Mouse (Mus musculus) c-Kit-positive CD71-positive TER-119-positive erythroid progenitor cells, embryonic 14.5 days (primary cell): Measurements from ENCODE around the gene Gm45521.

Experiments
- DNase-seq: peaks from one replicate; pipeline ENCODE4 v3.0.0-alpha.2; 2013; ENCODE audit warnings: low spot score

Gm45521 gene

DNA sequence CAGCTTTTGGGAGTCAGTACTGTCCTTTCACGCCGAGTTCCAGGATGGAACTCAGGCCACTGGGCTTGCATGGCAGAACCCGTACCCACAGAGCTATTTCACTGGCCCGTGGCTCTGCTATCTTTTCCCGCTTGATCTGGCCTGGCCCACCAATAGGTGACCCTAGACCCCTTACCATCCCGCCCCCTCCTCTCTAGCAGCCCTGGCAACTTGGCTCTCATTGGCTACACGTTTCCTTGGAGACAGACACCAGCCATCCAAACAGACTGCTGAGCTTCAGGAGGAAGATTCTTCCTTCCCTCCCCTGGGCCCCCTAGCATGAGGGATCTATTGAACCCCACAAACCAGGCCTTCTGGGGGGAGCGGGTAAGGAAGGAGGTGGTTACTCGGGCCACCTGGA is at the start of gene Gm45521:
Gene Gm45521 (plus strand): TSS at position 240 of the 400 bp plus-strand sequence.
- DNase-seq, result no peak

DNA sequence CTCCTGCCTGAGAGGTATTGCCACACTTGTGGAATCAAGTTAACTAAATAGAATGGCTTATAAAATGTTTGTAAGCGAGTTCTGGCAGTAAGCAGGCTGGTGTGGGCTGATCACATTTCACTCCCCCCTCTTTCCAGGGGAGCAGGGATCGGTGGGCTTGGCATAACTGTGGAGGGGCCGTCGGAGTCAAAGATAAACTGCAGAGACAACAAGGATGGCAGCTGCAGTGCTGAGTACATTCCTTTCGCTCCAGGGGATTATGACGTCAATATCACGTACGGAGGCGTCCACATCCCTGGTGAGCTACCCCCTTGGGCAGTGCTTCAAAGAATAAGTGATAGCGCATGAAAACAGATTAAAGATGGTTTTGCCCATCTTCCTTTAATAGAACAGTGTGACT is 47.6 kb upstream of the Gm45521 start:
- no peak for DNase-seq

GRCm38 (mm10) chr14:7913842-7914241 is 43.2 kb upstream of the Gm45521 start:
- DNase-seq, result no peak

DNA sequence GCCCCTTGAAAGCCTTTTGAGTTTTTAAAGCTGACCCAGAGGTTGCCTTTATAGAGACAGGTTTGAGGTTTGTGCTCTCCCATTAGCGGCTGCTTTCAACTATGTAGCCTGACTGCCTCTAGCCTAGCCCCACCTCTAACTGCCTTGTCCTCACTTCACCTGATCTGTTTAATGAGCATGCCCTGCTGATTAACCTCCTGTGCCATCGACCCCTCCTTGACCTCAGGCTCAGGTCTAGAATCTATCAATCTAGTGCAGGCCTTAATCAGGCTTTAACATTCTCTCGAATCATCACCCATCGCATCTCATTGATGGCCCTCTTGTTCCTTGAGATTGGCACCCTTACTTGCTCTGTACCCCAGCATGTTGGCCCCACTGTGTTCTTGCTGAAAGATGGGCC is 42.6 kb upstream of the Gm45521 start:
- DNase-seq, result no peak

DNA sequence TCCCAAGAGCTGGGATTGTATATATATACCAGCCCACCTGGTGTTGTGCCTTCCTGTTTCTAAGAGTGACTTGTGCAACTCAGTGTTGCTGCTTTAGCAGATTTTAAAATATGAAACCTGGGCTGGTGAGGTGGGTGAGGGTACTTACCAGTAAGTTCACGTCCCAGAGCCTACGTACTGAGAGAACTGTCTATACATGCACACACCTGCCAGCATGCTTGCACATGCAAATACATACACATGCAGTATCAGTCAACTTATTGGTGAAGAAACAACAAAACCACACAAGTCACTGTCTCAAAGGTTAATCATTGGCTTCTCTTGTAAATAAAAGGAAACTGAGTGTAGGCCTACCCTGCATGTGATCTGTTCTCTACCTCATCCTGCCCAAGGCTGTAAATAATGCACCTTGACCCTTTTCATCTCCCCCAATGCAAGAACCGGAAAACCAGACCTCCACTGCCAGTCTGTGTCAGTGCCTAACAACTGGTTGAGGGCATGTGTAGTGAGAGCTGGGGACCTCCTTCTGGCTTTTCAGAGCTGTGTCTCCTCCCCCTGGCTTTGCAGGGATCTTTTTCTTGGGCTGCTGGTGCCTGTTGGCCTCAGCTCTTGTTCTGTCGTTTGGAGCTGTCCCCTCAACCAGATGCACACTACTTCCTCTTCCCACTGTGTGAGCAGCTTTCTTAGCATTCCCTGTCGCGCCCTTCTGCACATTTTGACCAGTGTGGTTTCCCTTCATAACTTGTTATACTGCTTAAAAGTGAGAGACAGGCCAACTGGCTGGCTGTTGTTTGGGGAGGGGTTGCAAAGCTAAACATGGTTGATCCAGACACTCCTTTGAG is 38.7 kb upstream of the Gm45521 start:
- DNase-seq, result no peak

DNA sequence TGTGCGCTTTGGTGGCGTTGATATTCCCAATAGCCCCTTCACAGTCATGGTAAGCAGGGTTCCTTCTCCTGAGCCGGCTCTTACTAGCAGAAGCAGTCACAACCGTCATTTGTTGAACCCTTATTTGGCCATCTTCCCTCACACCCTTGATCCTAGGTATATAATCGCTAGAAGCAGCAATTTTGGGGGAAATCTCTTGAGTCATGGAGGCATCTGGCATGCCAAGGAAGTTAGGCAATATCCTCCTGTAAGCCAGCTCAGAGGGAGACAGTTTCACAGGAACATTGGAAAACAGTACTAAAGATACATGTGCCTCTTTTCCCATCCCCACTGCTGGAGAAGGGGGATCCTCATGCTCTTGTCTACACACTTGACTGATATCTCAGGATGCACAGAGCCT is 37.8 kb upstream of the Gm45521 start:
- DNase-seq, result no peak

- no peak for DNase-seq
Observed at GRCm38 (mm10) chr14:7919921-7920320, 37.2 kb upstream of the Gm45521 start.

GRCm38 (mm10) chr14:7921459-7921858 is 35.6 kb upstream of the Gm45521 start:
- DNase-seq, result no peak

DNA sequence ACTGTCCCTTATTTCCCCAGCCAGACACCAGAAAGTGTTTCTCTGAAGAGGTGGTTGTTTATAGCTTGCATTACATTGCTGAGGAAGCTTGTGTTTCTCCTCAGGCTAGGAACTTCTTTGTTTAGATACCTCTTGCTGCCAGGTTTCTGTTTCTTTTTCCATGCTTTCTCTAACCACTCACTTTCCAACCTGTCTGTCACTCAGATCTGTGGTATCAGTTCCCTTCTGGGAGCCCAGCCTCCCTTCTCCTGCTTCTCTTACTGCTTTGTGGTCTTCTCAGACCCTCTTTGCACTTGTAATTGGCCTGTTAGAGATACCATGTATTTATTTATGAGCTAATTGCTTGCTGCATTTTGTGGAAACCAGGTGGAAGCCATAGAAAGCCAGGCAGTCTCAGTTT is 33.5 kb upstream of the Gm45521 start:
- no peak for DNase-seq

GRCm38 (mm10) chr14:7928362-7928761 is 28.7 kb upstream of the Gm45521 start:
- no peak for DNase-seq

DNA sequence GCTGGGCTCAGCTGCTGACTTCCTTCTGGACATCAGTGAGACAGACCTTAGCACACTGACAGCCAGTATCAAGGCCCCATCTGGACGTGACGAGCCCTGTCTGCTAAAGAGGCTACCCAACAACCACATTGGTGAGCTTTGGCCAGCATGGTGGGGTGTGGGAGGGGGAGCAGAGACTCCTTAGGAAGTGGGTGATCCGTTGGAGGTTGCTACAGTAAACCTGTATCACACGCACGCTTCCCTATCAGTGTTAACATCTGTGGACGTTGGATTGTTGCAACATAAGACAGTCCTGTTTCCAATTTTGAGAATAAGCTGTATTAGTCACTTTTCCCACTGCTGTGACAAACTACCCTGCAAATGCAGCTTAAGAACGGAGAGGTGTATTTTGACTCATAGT is 28.1 kb upstream of the Gm45521 start:
- DNase-seq, result no peak

GRCm38 (mm10) chr14:7932151-7932550 is 24.9 kb upstream of the Gm45521 start:
- DNase-seq, result no peak

DNA sequence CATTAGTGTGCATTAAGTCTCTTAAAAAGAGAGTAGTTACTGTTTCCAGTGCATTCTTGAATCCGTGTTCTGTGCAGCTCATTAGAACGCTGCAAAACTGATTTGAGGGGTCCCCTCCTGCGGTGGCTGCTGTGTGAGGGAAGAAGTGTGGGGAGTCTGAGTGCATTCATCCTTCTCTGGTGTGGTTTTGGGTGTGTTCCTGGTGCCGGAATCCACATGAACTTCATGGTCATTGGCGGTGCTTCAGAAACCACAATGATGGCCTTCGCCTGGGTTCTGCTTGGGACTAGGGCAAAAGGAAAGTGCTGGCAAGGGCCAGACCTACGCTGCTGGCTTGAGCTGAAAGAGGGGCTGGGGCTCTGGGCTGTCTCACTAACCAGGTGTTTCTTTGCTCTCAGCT is 22.9 kb upstream of the Gm45521 start:
- DNase-seq, result no peak

- DNase-seq, result no peak
Observed at GRCm38 (mm10) chr14:7937052-7937630, 19.9 kb upstream of the Gm45521 start.

- no peak for DNase-seq
Observed at GRCm38 (mm10) chr14:7938809-7939784, 18.0 kb upstream of the Gm45521 start.

DNA sequence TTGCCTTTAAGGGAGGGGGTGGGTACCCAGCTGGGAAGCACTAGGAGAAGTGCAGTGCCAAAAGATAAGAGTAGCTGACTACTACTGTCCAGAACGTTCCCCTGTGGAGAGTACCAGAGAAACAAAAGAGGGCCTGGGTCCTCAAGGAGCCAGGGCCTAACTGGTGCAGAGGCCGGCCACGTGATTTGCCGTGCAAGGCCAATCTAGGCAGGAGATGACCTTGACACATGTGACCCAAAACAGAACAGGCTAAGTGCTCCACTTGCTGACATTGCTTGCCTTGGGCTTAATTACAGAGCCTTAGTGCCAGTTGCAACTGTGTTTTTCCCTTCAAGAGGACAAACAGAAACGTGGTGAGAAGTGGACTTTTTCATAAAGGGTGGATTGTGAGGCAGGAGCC is 15.7 kb upstream of the Gm45521 start:
- no peak for DNase-seq

GRCm38 (mm10) chr14:7943101-7943800 is 13.8 kb upstream of the Gm45521 start:
- no peak for DNase-seq

- no peak for DNase-seq
Observed at GRCm38 (mm10) chr14:7943801-7944135, 13.3 kb upstream of the Gm45521 start.

- DNase-seq, result no peak
Observed at GRCm38 (mm10) chr14:7944349-7945039, 12.6 kb upstream of the Gm45521 start.

GRCm38 (mm10) chr14:7945261-7945660 is 11.8 kb upstream of the Gm45521 start:
- no peak for DNase-seq

DNA sequence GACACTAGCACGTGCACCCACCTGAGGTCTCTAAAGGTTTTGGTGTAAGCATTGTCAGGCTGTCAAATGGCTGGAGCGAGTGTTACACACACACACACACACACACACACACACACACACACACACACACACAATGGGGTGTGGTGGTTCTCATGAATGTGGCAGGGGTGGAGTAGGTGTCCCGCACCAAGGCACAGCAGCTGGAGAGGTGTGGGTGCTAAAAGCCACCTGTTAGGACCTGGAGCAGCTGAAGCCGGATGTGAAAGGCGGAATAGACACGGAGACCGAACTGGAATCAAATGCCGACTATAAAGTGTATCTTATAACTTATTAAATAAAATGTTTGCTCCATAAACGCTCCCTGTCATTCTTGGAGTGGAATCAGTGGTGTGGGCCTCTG is 5.9 kb upstream of the Gm45521 start:
- no peak for DNase-seq
